Mouse (Mus musculus) C2C12 (cell line): ENCODE measurements around the gene Exoc3l.

Experiments used
- CEBPB ChIP-seq: IDR thresholded peaks from one replicate; pipeline ENCODE4 v1.6.1; 2011; ENCODE audit warnings: low read depth, mild to moderate bottlenecking, control low read depth, moderate library complexity
- CTCF ChIP-seq: IDR thresholded peaks from one replicate; pipeline ENCODE4 v1.5.1; 2011; ENCODE audit not compliant: control insufficient read depth, insufficient read depth, insufficient read length
- FOSL1 ChIP-seq: IDR thresholded peaks from one replicate; pipeline ENCODE4 v1.8.0; 2011; ENCODE audit warnings: mild to moderate bottlenecking, low read length; ENCODE audit not compliant: poor library complexity, insufficient read depth, severe bottlenecking
- MAX ChIP-seq: IDR thresholded peaks from one replicate; pipeline ENCODE4 v1.6.1; 2011; ENCODE audit warnings: mild to moderate bottlenecking, control low read depth
- MYOD1 ChIP-seq: IDR thresholded peaks from one replicate; pipeline ENCODE4 v1.6.1; 2011; ENCODE audit warnings: low read depth; ENCODE audit not compliant: control insufficient read depth, insufficient read length
- MYOG ChIP-seq: IDR thresholded peaks from one replicate; pipeline ENCODE4 v1.6.1; 2011; ENCODE audit not compliant: control insufficient read depth, insufficient read length; ENCODE audit errors: extremely low read depth
- USF1 ChIP-seq: IDR thresholded peaks from one replicate; pipeline ENCODE4 v1.6.1; 2011; ENCODE audit warnings: low read depth, mild to moderate bottlenecking, control low read depth, moderate library complexity

GRCm38 (mm10) chr8:105318662-105319190 is 22.8 kb upstream of the Exoc3l start:
- no peak for TF ChIP-seq CTCF
- no peak for TF ChIP-seq CEBPB
- TF ChIP-seq FOSL1, result no peak
- no peak for TF ChIP-seq MYOD1
- no peak for TF ChIP-seq MAX
- TF ChIP-seq USF1, result no peak
- no peak for TF ChIP-seq MYOG
